ENCODE assay signal across 1 mouse cellular context in the genomic region with DNA sequence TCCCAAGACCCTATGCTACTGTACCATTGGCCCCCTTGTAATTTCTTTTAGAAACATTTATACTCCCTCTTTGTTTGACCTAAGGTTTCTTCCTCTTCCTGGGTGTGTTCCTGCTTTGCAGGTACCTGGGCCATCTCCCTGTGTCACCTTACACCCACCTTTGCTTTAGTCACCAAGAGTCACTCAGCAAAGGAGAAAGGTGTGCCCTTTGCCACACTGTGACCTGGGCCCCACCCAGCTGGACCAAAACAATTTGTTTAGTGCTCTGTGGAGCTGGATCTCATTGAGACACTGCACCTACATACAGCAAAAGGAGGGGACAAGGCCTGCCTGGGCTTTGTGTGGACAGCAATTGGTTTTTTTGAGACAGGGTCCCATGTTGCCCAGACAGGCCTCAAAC.
TF ChIP-seq lines count a peak whose summit lies in the region.

No protein-coding gene starts in this region.

TF ChIP-seq in MEL, 35 proteins besides CTCF, POLR2A, EP300 and RAD21:
- TF ChIP-seq HCFC1 (IDR thresholded peaks at IDR 0.05; ENCODE audit: low read depth, low read length), result no peak
- no peak for TF ChIP-seq KAT2A (conservative IDR thresholded peaks at IDR 0.05; ENCODE audit: low read depth, low read length)
- no peak for TF ChIP-seq MAX (IDR thresholded peaks at IDR 0.05; ENCODE audit: low read length)
- 0 out of 4 replicates have a peak, but pooled peaks of 1 of the 2 experiments have one; percentile 18 for TF ChIP-seq USF2 (IDR thresholded peaks at IDR 0.05; ENCODE audit: borderline replicate concordance in 1 of 2, insufficient read depth in 1 of 2, low read depth in 1 of 2, low read length in 2 of 2)
- 0 out of 2 replicates have a peak, but pooled peaks have one; percentile 27 for TF ChIP-seq NELFE (IDR thresholded peaks at IDR 0.05; ENCODE audit: low read depth, low read length)
TF ChIP-seq in MEL: peak in this region for 2.
